Mouse (Mus musculus) neural tube, embryonic 10.5 days (tissue): Measurements from ENCODE around the gene Mkrn2.
A peak's percentile ranks its signal among the peaks of the same experiment; 100 is the strongest.

ENCODE experiments used
- DNase-seq: peaks from one replicate; pipeline ENCODE4 v3.0.0-alpha.2; 2017; ENCODE audit warnings: low spot score; ENCODE audit errors: extremely low spot score

The Mkrn2 gene

GRCm38 (mm10) chr6:115601715-115602523 is at the start of gene Mkrn2:
TSS of gene Mkrn2 (plus strand) at chr6:115601902.
- DNase-seq = peak; percentile 90

- DNase-seq = no peak
These were observed 46.2 kb upstream of the Mkrn2 start for GRCm38 (mm10) chr6:115555485-115555884.

GRCm38 (mm10) chr6:115558176-115558575 is 43.5 kb upstream of the Mkrn2 start:
- DNase-seq = no peak

GRCm38 (mm10) chr6:115559651-115560632 is 41.8 kb upstream of the Mkrn2 start:
- peak; percentile 25 for DNase-seq

GRCm38 (mm10) chr6:115565479-115566045 is 36.1 kb upstream of the Mkrn2 start:
- DNase-seq = no peak

GRCm38 (mm10) chr6:115574171-115574570 is 27.5 kb upstream of the Mkrn2 start:
- no peak for DNase-seq

GRCm38 (mm10) chr6:115577407-115577806 is 24.3 kb upstream of the Mkrn2 start:
- no peak for DNase-seq

GRCm38 (mm10) chr6:115577941-115578340 is 23.8 kb upstream of the Mkrn2 start:
- DNase-seq = no peak

GRCm38 (mm10) chr6:115580810-115581209 is 20.9 kb upstream of the Mkrn2 start:
- no peak for DNase-seq

GRCm38 (mm10) chr6:115582328-115583115 is 19.2 kb upstream of the Mkrn2 start:
- DNase-seq = no peak

GRCm38 (mm10) chr6:115583430-115584125 is 18.1 kb upstream of the Mkrn2 start:
- DNase-seq = no peak

- DNase-seq = no peak
These were observed 17.5 kb upstream of the Mkrn2 start for GRCm38 (mm10) chr6:115584176-115584575.

- DNase-seq = no peak
These were observed 15.4 kb upstream of the Mkrn2 start for GRCm38 (mm10) chr6:115586321-115586720.

GRCm38 (mm10) chr6:115591692-115592359 is 9.9 kb upstream of the Mkrn2 start:
- no peak for DNase-seq

GRCm38 (mm10) chr6:115592458-115592857 is 9.2 kb upstream of the Mkrn2 start, which contains the start of gene Mkrn2os:
TSS of gene Mkrn2os (minus strand) at chr6:115592576.
- DNase-seq = no peak

GRCm38 (mm10) chr6:115593252-115593651 is 8.4 kb upstream of the Mkrn2 start:
- DNase-seq = no peak

- DNase-seq = no peak
These were observed 7.2 kb upstream of the Mkrn2 start for GRCm38 (mm10) chr6:115594463-115594862.

- no peak for DNase-seq
These were observed 6.0 kb upstream of the Mkrn2 start for GRCm38 (mm10) chr6:115595667-115596066.

GRCm38 (mm10) chr6:115601322-115601714 is 384 bp upstream of the Mkrn2 start:
- DNase-seq = peak; percentile 23

- no peak for DNase-seq
These were observed 4.8 kb downstream of the Mkrn2 start for GRCm38 (mm10) chr6:115606461-115606860.
